Mouse (Mus musculus): ENCODE results near the gene Eml1.

DNA sequence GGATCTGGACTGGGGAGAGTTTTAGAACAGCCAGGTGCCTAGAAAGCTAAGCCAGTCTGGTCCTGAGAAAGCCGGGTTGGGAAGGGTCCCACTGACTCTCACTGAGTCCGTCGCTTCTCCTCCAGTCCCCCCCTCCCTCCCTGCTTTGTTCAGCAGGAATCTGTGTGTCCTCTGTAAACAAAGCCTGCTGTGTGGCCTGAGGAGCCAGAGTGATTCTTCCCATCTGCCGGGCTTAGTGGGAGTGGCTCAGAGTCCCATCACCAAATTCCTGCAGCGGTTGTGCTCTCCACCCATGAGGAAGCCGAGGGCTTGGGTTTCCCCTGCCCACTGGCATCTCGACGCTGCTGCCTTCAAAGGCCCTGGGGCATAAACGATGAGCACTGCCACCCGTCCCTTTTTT is 72.5 kb downstream of the Eml1 start:
- TF ChIP-seq POLR2A (IDR thresholded peaks at IDR 0.05; ENCODE audit: control insufficient read depth, extremely low read depth, insufficient read depth, low read length, poor library complexity) (no peak), CTCF (IDR thresholded peaks at IDR 0.05; ENCODE audit: borderline replicate concordance, control insufficient read depth, extremely low read depth, insufficient read depth, low read length, poor library complexity) (no peak)
